Mouse (Mus musculus) MEL (cell line): ENCODE results near the gene Ddb1. TPM values are rescaled to one million over a fixed set of nuclear protein-coding genes. Genes with fewer than 3 reads are reported as not detected.

Experiments used
- DNase-seq: peaks from one replicate; pipeline ENCODE4 v3.0.0; 2011; ENCODE audit warnings: low read depth, low spot score
- H3K27ac ChIP-seq: 2 replicates; pipeline ENCODE4 v1.5.1; 2012; ENCODE audit warnings: low read depth, mild to moderate bottlenecking, control low read depth, low read length, moderate library complexity; ENCODE audit not compliant: control insufficient read depth
- H3K27me3 ChIP-seq, 2 experiments: fragments of 150-350 bp in 1 of 2; sonication (generic) in 1 of 2; 2 replicates each; pipeline ENCODE4 v1.6.1; 2012; ENCODE audit warnings: low read length in 2 of 2, mild to moderate bottlenecking in 2 of 2, improper control_type of control experiment in 1 of 2, moderate library complexity in 1 of 2; ENCODE audit not compliant: insufficient read depth in 2 of 2, control insufficient read depth in 1 of 2
- H3K36me3 ChIP-seq, 2 experiments: 2 replicates each; pipeline ENCODE4 v1.6.1; 2012 to 2014; ENCODE audit warnings: low read length in 2 of 2, improper control_type of control experiment in 1 of 2, inconsistent platforms in 1 of 2, mild to moderate bottlenecking in 1 of 2; ENCODE audit not compliant: insufficient read depth in 2 of 2, control insufficient read depth in 1 of 2
- H3K4me1 ChIP-seq, 2 experiments: fragments of 150-350 bp in 1 of 2; sonication (generic) in 1 of 2; 2 replicates each; pipeline ENCODE4 v1.6.1; 2012; ENCODE audit warnings: low read length in 2 of 2, improper control_type of control experiment in 1 of 2, mild to moderate bottlenecking in 1 of 2; ENCODE audit not compliant: insufficient read depth in 2 of 2, control insufficient read depth in 1 of 2
- H3K4me3 ChIP-seq, 2 experiments: fragments of 150-350 bp in 1 of 2; sonication (generic) in 1 of 2; 2 replicates each; pipeline ENCODE4 v1.5.1; 2012; ENCODE audit warnings: low read depth in 2 of 2, low read length in 2 of 2, mild to moderate bottlenecking in 2 of 2, moderate library complexity in 2 of 2, control low read depth in 1 of 2, improper control_type of control experiment in 1 of 2; ENCODE audit not compliant: control insufficient read depth in 1 of 2, insufficient read depth in 1 of 2
- H3K79me2 ChIP-seq: 2 replicates; pipeline ENCODE4 v1.6.1; 2012; ENCODE audit warnings: mild to moderate bottlenecking, low read length, moderate library complexity; ENCODE audit not compliant: control insufficient read depth, poor library complexity, insufficient read depth
- H3K9ac ChIP-seq: 2 replicates; pipeline ENCODE4 v1.6.1; 2012; ENCODE audit warnings: low read depth, mild to moderate bottlenecking, control low read depth, low read length, moderate library complexity; ENCODE audit not compliant: control insufficient read depth, poor library complexity, severe bottlenecking
- H3K9me3 ChIP-seq: fragments of 150-350 bp; sonication (generic); replicated peaks from 2 replicates; pipeline ENCODE4 v1.6.1; 2012; ENCODE audit warnings: mild to moderate bottlenecking, low read length, improper control_type of control experiment, moderate library complexity; ENCODE audit not compliant: insufficient read depth
- CHD1 ChIP-seq: IDR thresholded peaks from 2 replicates; pipeline ENCODE4 v1.6.1; 2012; ENCODE audit warnings: low read depth, mild to moderate bottlenecking, inconsistent platforms, low read length, improper control_type of control experiment
- CTCF ChIP-seq, 3 experiments: IDR thresholded peaks in 2 of 3; conservative IDR thresholded peaks in 1 of 3; 2 replicates each; pipeline ENCODE4 v1.5.1; 2011 to 2012; ENCODE audit warnings: low read length in 3 of 3, low read depth in 2 of 3, mild to moderate bottlenecking in 2 of 3, improper control_type of control experiment in 1 of 3, inconsistent platforms in 1 of 3, mixed read lengths in 1 of 3, moderate library complexity in 1 of 3; ENCODE audit not compliant: control insufficient read depth in 1 of 3, insufficient read depth in 1 of 3, poor library complexity in 1 of 3, severe bottlenecking in 1 of 3
- ELF1 ChIP-seq: IDR thresholded peaks from 2 replicates; pipeline ENCODE4 v1.6.1; 2014; ENCODE audit warnings: low read depth, mild to moderate bottlenecking, inconsistent platforms, low read length, improper control_type of control experiment, moderate library complexity
- GATA1 ChIP-seq: IDR thresholded peaks from 2 replicates; pipeline ENCODE4 v1.6.1; 2011; ENCODE audit warnings: low read depth, low read length, improper control_type of control experiment
- HCFC1 ChIP-seq: IDR thresholded peaks from 2 replicates; pipeline ENCODE4 v1.6.1; 2012; ENCODE audit warnings: low read depth, mild to moderate bottlenecking, inconsistent platforms, low read length, improper control_type of control experiment, moderate library complexity
- JUND ChIP-seq: IDR thresholded peaks from 2 replicates; pipeline ENCODE4 v1.6.1; 2011; ENCODE audit warnings: low read depth, mild to moderate bottlenecking, improper control_type of control experiment, low read length
- KAT2A ChIP-seq: conservative IDR thresholded peaks from 2 replicates; pipeline ENCODE4 v1.6.1; 2012; ENCODE audit warnings: low read depth, low read length, improper control_type of control experiment, inconsistent platforms
- MAFK ChIP-seq: IDR thresholded peaks from 2 replicates; pipeline ENCODE4 v1.6.1; 2011; ENCODE audit warnings: low read depth, mild to moderate bottlenecking, low read length, improper control_type of control experiment, borderline replicate concordance
- MAZ ChIP-seq: IDR thresholded peaks from 2 replicates; pipeline ENCODE4 v1.6.1; 2012; ENCODE audit warnings: low read depth, mild to moderate bottlenecking, inconsistent platforms, low read length, improper control_type of control experiment
- MEF2A ChIP-seq: IDR thresholded peaks from 2 replicates; pipeline ENCODE4 v1.6.1; 2014; ENCODE audit warnings: low read depth, mild to moderate bottlenecking, inconsistent platforms, low read length, improper control_type of control experiment; ENCODE audit not compliant: poor library complexity, insufficient replicate concordance, severe bottlenecking; ENCODE audit errors: extremely low read depth
- MXI1 ChIP-seq: IDR thresholded peaks from 2 replicates; pipeline ENCODE4 v1.6.1; 2011; ENCODE audit warnings: mild to moderate bottlenecking, low read depth, low read length, improper control_type of control experiment
- NELFE ChIP-seq: IDR thresholded peaks from 2 replicates; pipeline ENCODE4 v1.6.1; 2011; ENCODE audit warnings: low read depth, low read length, improper control_type of control experiment
- NRF1 ChIP-seq: IDR thresholded peaks from 2 replicates; pipeline ENCODE4 v1.6.1; 2014; ENCODE audit warnings: low read depth, mild to moderate bottlenecking, inconsistent platforms, low read length, improper control_type of control experiment, moderate library complexity; ENCODE audit not compliant: poor library complexity, insufficient read depth, severe bottlenecking
- POLR2A ChIP-seq, 2 experiments: IDR thresholded peaks; 2 replicates each; pipeline ENCODE4 v1.6.1; 2011 to 2012; ENCODE audit warnings: low read length in 2 of 2, mild to moderate bottlenecking in 2 of 2, control low read depth in 1 of 2, improper control_type of control experiment in 1 of 2, low read depth in 1 of 2, moderate library complexity in 1 of 2; ENCODE audit not compliant: control insufficient read depth in 1 of 2, insufficient read depth in 1 of 2, poor library complexity in 1 of 2
- RCOR1 ChIP-seq: IDR thresholded peaks from 2 replicates; pipeline ENCODE4 v1.6.1; 2012; ENCODE audit warnings: low read depth, mild to moderate bottlenecking, inconsistent platforms, low read length, improper control_type of control experiment
- SIN3A ChIP-seq: IDR thresholded peaks from 2 replicates; pipeline ENCODE4 v1.6.1; 2012; ENCODE audit warnings: low read length, improper control_type of control experiment, inconsistent platforms
- SMC3 ChIP-seq: IDR thresholded peaks from 2 replicates; pipeline ENCODE4 v1.6.1; 2011; ENCODE audit warnings: low read depth, low read length, improper control_type of control experiment
- TCF12 ChIP-seq: IDR thresholded peaks from 2 replicates; pipeline ENCODE4 v1.6.1; 2014; ENCODE audit warnings: low read depth, mild to moderate bottlenecking, inconsistent platforms, low read length, improper control_type of control experiment, moderate library complexity
- ZC3H11A ChIP-seq: IDR thresholded peaks from 2 replicates; pipeline ENCODE4 v1.6.1; 2012; ENCODE audit warnings: low read depth, mild to moderate bottlenecking, inconsistent platforms, low read length, improper control_type of control experiment
- ZKSCAN1 ChIP-seq: IDR thresholded peaks from 2 replicates; pipeline ENCODE4 v1.6.1; 2012; ENCODE audit warnings: low read depth, mild to moderate bottlenecking, inconsistent platforms, low read length, improper control_type of control experiment, moderate library complexity
- ZMIZ1 ChIP-seq: IDR thresholded peaks from 2 replicates; pipeline ENCODE4 v1.6.1; 2012; ENCODE audit warnings: low read depth, mild to moderate bottlenecking, inconsistent platforms, low read length, improper control_type of control experiment, moderate library complexity
- ZNF384 ChIP-seq: IDR thresholded peaks from 2 replicates; pipeline ENCODE4 v1.6.1; 2012; ENCODE audit warnings: low read depth, mild to moderate bottlenecking, inconsistent platforms, low read length, improper control_type of control experiment
- polyA plus RNA-seq, 2 experiments: library from polyadenylated mRNA; stranded (reverse) in 1 of 2; unstranded in 1 of 2; fragments of >175 nt in 1 of 2; fragments of >200 nt in 1 of 2; gene quantifications; 2 replicates each; pipeline versions ENCODE4 v1.2.1 to v1.2.4; 2012; ENCODE audit warnings: low replicate concordance in 2 of 2, low read depth in 1 of 2; ENCODE audit not compliant: insufficient read length in 2 of 2, insufficient read depth in 1 of 2, missing spikeins in 1 of 2
- total RNA-seq: library from RNA; depleted of rRNA; stranded (reverse); fragments of 300-350 nt; gene quantifications from 2 replicates; pipeline ENCODE4 v1.2.3, GENCODE M21; 2012

Gene Ddb1
- total and polyA plus RNA-seq, 3 experiments: 116 to 459 (median 365) TPM

GRCm38 (mm10) chr19:10565217-10565616 is 39.9 kb upstream of the Ddb1 start:
- TF ChIP-seq MEF2A: no peak
- TF ChIP-seq NELFE: no peak
- TF ChIP-seq MAFK: no peak
- no peak for TF ChIP-seq CHD1
- TF ChIP-seq TCF12: no peak
- no peak for TF ChIP-seq ZNF384
- no peak for DNase-seq
- Histone ChIP-seq H3K27me3 (no peaks in the 10 kb centered on the region), H3K9ac (no peak overlapping the region), H3K9me3 (no peaks in the 10 kb centered on the region), H3K4me1 (peaks cover 0 to 17% of the 10 kb centered on the region in 2 experiments; a peak in 2 of 4 replicates), H3K36me3 (peaks cover 0 to 10% of the 10 kb centered on the region in 2 experiments; a peak in 2 of 4 replicates), H3K79me2 (no peaks in the 10 kb centered on the region), H3K27ac (no peak overlapping the region), H3K4me3 (no peak overlapping the region)

GRCm38 (mm10) chr19:10569627-10570026 is 35.5 kb upstream of the Ddb1 start:
- H3K36me3 ChIP-seq: peaks cover 0 to 3% of the 10 kb centered on the region in 2 experiments; a peak in 1 of 4 replicates
- TF ChIP-seq MAFK (no peak), POLR2A (IDR thresholded peaks at IDR 0.05; ENCODE audit: control insufficient read depth in 1 of 2, insufficient read depth in 1 of 2, low read depth in 1 of 2, low read length in 2 of 2, poor library complexity in 1 of 2) (no peak), ZC3H11A (no peak), ELF1 (no peak), RCOR1 (no peak), MAZ (no peak), MXI1 (no peak), ZMIZ1 (no peak), NELFE (no peak), ZKSCAN1 (no peak), HCFC1 (no peak), CTCF (IDR thresholded peaks at IDR 0.05 in 2 of 3, conservative IDR thresholded peaks at IDR 0.05 in 1 of 3; ENCODE audit: control insufficient read depth in 1 of 3, insufficient read depth in 1 of 3, low read depth in 2 of 3, low read length in 3 of 3, poor library complexity in 1 of 3, severe bottlenecking in 1 of 3) (no peak), JUND (no peak), GATA1 (no peak), SIN3A (no peak), SMC3 (no peak), KAT2A (no peak), NRF1 (no peak)
- TF ChIP-seq, all 39 proteins: peak for 0

More at GRCm38 (mm10) chr19:10569627-10570026, 35.5 kb upstream of the Ddb1 start:
- H3K9me3 ChIP-seq: no peaks in the 10 kb centered on the region
- H3K79me2 ChIP-seq: no peaks in the 10 kb centered on the region
- H3K27me3 ChIP-seq: no peaks in the 10 kb centered on the region
- no peak for DNase-seq
- peaks cover 0 to 4% of the 10 kb centered on the region in 2 experiments; a peak in 2 of 4 replicates for H3K4me1 ChIP-seq
- H3K27ac ChIP-seq: no peak overlapping the region
- H3K4me3 ChIP-seq: no peak overlapping the region
- no peak overlapping the region for H3K9ac ChIP-seq
